Comparison of ENCODE assay signal across 9 mouse cellular contexts in the genomic region with DNA sequence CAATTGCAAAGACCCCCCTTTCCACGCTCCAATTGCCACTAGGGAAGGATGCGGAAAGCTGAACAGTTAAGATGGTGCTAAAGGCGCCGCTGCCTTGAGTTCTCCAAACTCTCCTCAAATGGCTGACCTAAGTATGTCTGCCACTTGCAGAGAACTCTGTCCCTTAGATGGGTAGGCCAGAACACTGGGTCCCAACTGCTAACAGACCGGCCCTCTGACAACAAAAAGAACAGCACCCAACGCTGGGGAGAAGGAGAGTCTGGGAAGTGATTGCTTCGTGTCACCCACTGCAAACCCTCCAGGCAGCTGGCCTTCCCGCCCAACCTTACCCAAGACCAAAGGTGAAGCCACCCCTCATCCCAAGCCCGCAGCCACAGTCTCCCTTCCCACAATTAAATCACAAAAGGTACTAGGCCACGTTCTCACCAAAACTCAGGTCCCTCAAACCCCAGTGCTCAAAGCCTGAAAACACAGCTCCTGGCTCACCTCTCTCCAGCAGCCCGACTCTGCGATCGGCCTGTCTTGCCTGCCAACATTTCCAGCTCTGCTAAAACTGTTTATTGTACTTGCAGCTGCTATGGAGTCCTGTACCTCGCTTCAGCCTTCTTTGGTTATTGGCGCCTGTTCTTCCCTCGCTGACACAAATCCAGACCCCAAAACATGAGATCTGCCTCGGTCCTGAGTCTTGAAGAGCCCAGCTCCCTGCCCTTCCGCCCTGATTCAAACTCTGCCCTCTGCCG. TPM values are rescaled to one million over a fixed set of nuclear protein-coding genes. Genes with fewer than 3 reads are reported as not detected.
A peak's percentile ranks its signal among the peaks of the same experiment; 100 is the strongest.
DNase-seq lines count a peak whose midpoint lies in the region; ATAC-seq and TF ChIP-seq lines count a peak whose summit lies in the region.
"Had no signal": no experiment of that assay in that cellular context is flagged by ENCODE, and none has a peak within 500 bp of the region (broad histone marks: within the 10 kb centered on the region; RNA-seq: fewer than 3 reads in every experiment).

No protein-coding gene starts in this region.

- peak overlapping the region; percentile 91 for H3K27ac ChIP-seq in kidney, embryonic 16.5 days (ENCODE audit: low read length)
- H3K27ac ChIP-seq in cortical plate, adult 2 months (ENCODE audit: insufficient read depth, low read length) = no peak overlapping the region
- peak overlapping the region; percentile 81 for H3K27ac ChIP-seq in intestine, postnatal 0 days (ENCODE audit: low read depth, low read length)

- WGBS in kidney, embryonic 16.5 days = 67% methylated on average over 19 of the region's 19 CpGs
- 60% methylated on average over 19 of the region's 19 CpGs for WGBS in intestine, postnatal 0 days

- no peak for TF ChIP-seq POLR2A in cortical plate, adult 2 months (IDR thresholded peaks at IDR 0.05; ENCODE audit: extremely low read depth, insufficient read depth, low read length)

- peak overlapping the region; percentile 47 for H3K4me2 ChIP-seq in kidney, embryonic 16.5 days (replicated peaks; ENCODE audit: low read depth, low read length)
- peak overlapping the region; percentile 55 for H3K4me2 ChIP-seq in intestine, postnatal 0 days (replicated peaks; ENCODE audit: low read depth)

- H3K9me3 ChIP-seq in kidney, embryonic 16.5 days (ENCODE audit: low read length) = no peaks in the 10 kb centered on the region
- H3K9me3 ChIP-seq in intestine, postnatal 0 days (ENCODE audit: control insufficient read depth) = no peaks in the 10 kb centered on the region

- H3K4me1 ChIP-seq in kidney, embryonic 16.5 days (ENCODE audit: insufficient read depth, low read length) = peaks cover 7% of the 10 kb centered on the region; the same call in 1 of the 2 replicates
- no peaks in the 10 kb centered on the region for H3K4me1 ChIP-seq in cortical plate, adult 2 months (ENCODE audit: control insufficient read depth, insufficient read depth, low read length)
- no peaks in the 10 kb centered on the region for H3K4me1 ChIP-seq in intestine, postnatal 0 days (replicated peaks; ENCODE audit: control insufficient read depth, insufficient read depth, low read length)

- H3K27me3 ChIP-seq in kidney, embryonic 16.5 days (ENCODE audit: insufficient read depth, low read length) = no peaks in the 10 kb centered on the region
- no peaks in the 10 kb centered on the region for H3K27me3 ChIP-seq in intestine, postnatal 0 days (replicated peaks; ENCODE audit: control insufficient read depth, insufficient read depth, low read length)
- H3K27me3 ChIP-seq: Patski had no signal

- DNase-seq in kidney, adult 11 months = no peak
- peak; percentile 89 for DNase-seq in heart, adult 11 months
- DNase-seq in ovary, postnatal 36 days (ENCODE audit: low spot score) = peak; percentile 20
- DNase-seq in spleen, postnatal 14 days (ENCODE audit: low spot score in 2 of 2) = no peak
- no peak for DNase-seq in frontal cortex, postnatal 25 days (ENCODE audit: low spot score in 2 of 2)

- TF ChIP-seq CTCF in cortical plate, adult 2 months (IDR thresholded peaks at IDR 0.05; ENCODE audit: extremely low read depth, insufficient read depth, low read length) = no peak
- TF ChIP-seq CTCF in intestine, postnatal 0 days (IDR thresholded peaks at IDR 0.05; ENCODE audit: low read depth) = peak; percentile 12; the same call in 1 of the 2 replicates

- peak overlapping the region; percentile 63 for H3K9ac ChIP-seq in kidney, embryonic 16.5 days (replicated peaks; ENCODE audit: low read length)
- peak overlapping the region; percentile 46; the same call in 1 of the 2 replicates for H3K9ac ChIP-seq in intestine, postnatal 0 days (ENCODE audit: low read depth, low read length)

- peak; percentile 41; the same call in 1 of the 2 replicates for ATAC-seq in kidney, embryonic 16.5 days (ENCODE audit: low FRiP score, low TSS enrichment)
- no peak for ATAC-seq in intestine, postnatal 0 days
- ATAC-seq: Patski had no signal

- peak overlapping the region; percentile 49 for H3K4me3 ChIP-seq in kidney, embryonic 16.5 days (ENCODE audit: low read length)
- H3K4me3 ChIP-seq in cortical plate, adult 2 months (ENCODE audit: insufficient read depth, low read length) = peak overlapping the region; percentile 19
- H3K4me3 ChIP-seq in intestine, postnatal 0 days (ENCODE audit: low read depth, low read length) = peak overlapping the region; percentile 40

- H3K36me3 ChIP-seq in kidney, embryonic 16.5 days (ENCODE audit: insufficient read depth, low read length) = no peaks in the 10 kb centered on the region
- no peaks in the 10 kb centered on the region for H3K36me3 ChIP-seq in intestine, postnatal 0 days (ENCODE audit: control insufficient read depth, insufficient read depth)

RNA-seq across cellular contexts. Expression of gene Ddr2, which starts 0.6 kb away (rescaled TPM):
- 33.1 and 35.7 TPM in 2 replicates for polyA plus RNA-seq in kidney, embryonic 16.5 days (2015; fragmentation: Nextera tagmentation; extraction: Ambion mirVana)
- polyA plus RNA-seq in cortical plate, adult 2 months (2012; rRNA removed) = 3.2 and 4.0 TPM in 2 replicates
- polyA plus RNA-seq in intestine, postnatal 0 days (2015; fragmentation: Nextera tagmentation; extraction: Ambion mirVana) = 15.6 and 16.4 TPM in 2 replicates

Comparison
In these comparisons a context has a peak if more than half of its experiments do, and no peak if none do; other contexts are left out.
1. DNase-seq: peak in heart, adult 11 months (single experiment) and ovary, postnatal 36 days (single experiment); none in kidney, adult 11 months (single experiment), spleen, postnatal 14 days (0 of 2) and frontal cortex, postnatal 25 days (0 of 2).
2. Peak in every context shown above with its lines, with median percentiles within 50 percentile points of each other: H3K4me3 ChIP-seq.